Mouse (Mus musculus) adrenal gland (tissue): ENCODE data around the gene Tfdp2.

Experiments used
- intact Hi-C: fragments of 180-260 bp; cut with DNase I; formaldehyde crosslinking; loops from one replicate; pipeline ENCODE4 v1.15.1; 2025

Gene Tfdp2

GRCm38 (mm10) chr9:96365271-96365872, 169.3 kb downstream of the Tfdp2 start:
- intact Hi-C loops = no loop called here

GRCm38 (mm10) chr9:96369654-96370384, 173.7 kb downstream of the Tfdp2 start:
- intact Hi-C loops = no loop called here

- intact Hi-C loops = no loop called here
Observed at GRCm38 (mm10) chr9:96371075-96371474, 175.0 kb downstream of the Tfdp2 start.
